Mouse (Mus musculus): ENCODE measurements around the gene Csf2rb. TPM values are rescaled to one million over a fixed set of nuclear protein-coding genes. Genes with fewer than 3 reads are reported as not detected.

Csf2rb gene
- total and polyA plus RNA-seq, 3 experiments: 3.2 to 10.1 TPM; not detected in 1

DNA sequence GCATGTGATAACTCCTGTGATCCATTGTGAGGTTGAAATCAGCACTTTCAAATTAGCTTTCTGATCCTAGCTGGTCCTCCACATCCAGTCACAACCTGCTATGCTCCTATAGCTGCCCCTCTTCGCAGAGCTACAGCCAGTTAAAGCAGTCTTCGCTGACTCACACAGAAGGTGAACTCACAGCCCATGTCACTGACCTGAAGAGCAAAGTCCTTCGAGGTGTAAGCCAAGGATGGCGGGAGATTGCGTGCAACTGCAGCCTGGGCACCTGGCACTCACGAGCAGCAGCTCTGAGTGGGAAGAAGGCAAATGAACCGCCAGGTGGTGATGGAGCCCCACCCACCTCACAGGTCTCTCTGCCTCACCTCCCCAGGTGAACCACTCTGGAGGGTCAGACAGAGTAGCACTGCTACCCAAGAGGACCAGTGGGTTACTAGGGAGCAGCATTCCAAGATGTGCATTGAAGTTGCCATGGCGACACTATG lies 70.0 kb downstream of the Csf2rb start, which contains the start of gene Tex33:
Tex33 (minus strand) TSS at position 435 of the 485 bp plus-strand sequence.
- no peak for TF ChIP-seq MEF2A (IDR thresholded peaks at IDR 0.05; ENCODE audit: extremely low read depth, insufficient replicate concordance, low read depth, low read length, poor library complexity, severe bottlenecking)
- TF ChIP-seq NELFE (IDR thresholded peaks at IDR 0.05; ENCODE audit: low read depth, low read length): no peak
- no peak for TF ChIP-seq ZC3H11A (IDR thresholded peaks at IDR 0.05; ENCODE audit: low read depth, low read length)
- TF ChIP-seq USF2 (IDR thresholded peaks at IDR 0.05; ENCODE audit: borderline replicate concordance in 1 of 2, insufficient read depth in 1 of 2, low read depth in 1 of 2, low read length in 2 of 2): no peak
- TF ChIP-seq MAZ (IDR thresholded peaks at IDR 0.05; ENCODE audit: low read depth, low read length): no peak
- TF ChIP-seq MYC (IDR thresholded peaks at IDR 0.05; ENCODE audit: low read depth, low read length): no peak
- TF ChIP-seq UBTF (IDR thresholded peaks at IDR 0.05; ENCODE audit: borderline replicate concordance, insufficient read depth, low read depth, low read length): no peak
- no peak for TF ChIP-seq E2F4 (IDR thresholded peaks at IDR 0.05; ENCODE audit: borderline replicate concordance, low read depth, low read length)
- no peak for TF ChIP-seq JUND (IDR thresholded peaks at IDR 0.05; ENCODE audit: low read depth, low read length)
- TF ChIP-seq EP300 (IDR thresholded peaks at IDR 0.05; ENCODE audit: low read depth in 1 of 2, low read length in 2 of 2): no peak
- TF ChIP-seq CHD1 (IDR thresholded peaks at IDR 0.05; ENCODE audit: low read depth, low read length): no peak
- TF ChIP-seq TAL1 (IDR thresholded peaks at IDR 0.05; ENCODE audit: low read length): no peak
- TF ChIP-seq RCOR1 (IDR thresholded peaks at IDR 0.05; ENCODE audit: low read depth, low read length): no peak
- TF ChIP-seq ZMIZ1 (IDR thresholded peaks at IDR 0.05; ENCODE audit: low read depth, low read length): no peak
- TF ChIP-seq MAFK (IDR thresholded peaks at IDR 0.05; ENCODE audit: borderline replicate concordance, low read depth, low read length): no peak
- Histone ChIP-seq H3K4me3 (ENCODE audit: control insufficient read depth in 1 of 2, insufficient read depth in 1 of 2, low read depth in 2 of 2, low read length in 2 of 2) (no peak within 1 kb of the TSS), H3K27me3 (ENCODE audit: control insufficient read depth in 1 of 2, insufficient read depth in 2 of 2, low read length in 2 of 2) (peaks cover 10 to 15% of the 10 kb centered on the region in 2 experiments), H3K79me2 (ENCODE audit: control insufficient read depth, insufficient read depth, low read length, poor library complexity) (no peaks in the 10 kb centered on the region), H3K36me3 (ENCODE audit: control insufficient read depth in 1 of 2, insufficient read depth in 2 of 2, low read length in 2 of 2) (no peaks in the 10 kb centered on the region), H3K4me1 (ENCODE audit: control insufficient read depth in 1 of 2, insufficient read depth in 2 of 2, low read length in 2 of 2) (no peaks in the 10 kb centered on the region), H3K9ac (ENCODE audit: control insufficient read depth, low read depth, low read length, poor library complexity, severe bottlenecking) (no peak within 1 kb of the TSS), H3K27ac (ENCODE audit: control insufficient read depth, low read depth, low read length) (no peak within 1 kb of the TSS), H3K9me3 (replicated peaks; ENCODE audit: insufficient read depth, low read length) (no peaks in the 10 kb centered on the region)
- DNase-seq (ENCODE audit: low read depth, low spot score): no peak

DNA sequence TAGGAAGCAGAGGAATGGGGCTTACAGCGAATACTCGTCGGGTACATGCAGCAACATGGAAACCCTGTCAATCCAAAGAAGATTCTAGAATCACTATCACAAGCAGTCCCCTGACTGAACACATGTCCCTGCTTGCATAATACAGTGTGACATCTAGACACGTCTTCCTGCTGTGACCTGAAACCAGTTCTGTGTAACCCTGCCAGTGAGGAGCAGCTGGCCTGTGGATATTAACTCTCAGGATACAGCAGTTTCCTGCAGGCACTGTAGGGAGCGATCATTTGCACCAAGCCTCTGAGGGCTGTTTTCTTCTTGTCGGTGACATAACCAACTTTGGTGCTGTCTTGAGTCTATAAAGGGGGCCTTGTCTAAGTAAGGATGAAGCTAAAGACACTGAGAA lies 75.8 kb downstream of the Csf2rb start:
- no peak for DNase-seq (ENCODE audit: low read depth, low spot score)
- no peak overlapping the region for H3K9ac ChIP-seq (ENCODE audit: control insufficient read depth, low read depth, low read length, poor library complexity, severe bottlenecking)
- H3K9me3 ChIP-seq (replicated peaks; ENCODE audit: insufficient read depth, low read length): no peaks in the 10 kb centered on the region
- TF ChIP-seq MAZ (IDR thresholded peaks at IDR 0.05; ENCODE audit: low read depth, low read length) (no peak), POLR2AphosphoS5 (IDR thresholded peaks at IDR 0.05; ENCODE audit: borderline replicate concordance, low read depth, low read length) (no peak), CTCF (IDR thresholded peaks at IDR 0.05 in 2 of 3, conservative IDR thresholded peaks at IDR 0.05 in 1 of 3; ENCODE audit: control insufficient read depth in 1 of 3, insufficient read depth in 1 of 3, low read depth in 2 of 3, low read length in 3 of 3, poor library complexity in 1 of 3, severe bottlenecking in 1 of 3) (no peak), NRF1 (IDR thresholded peaks at IDR 0.05; ENCODE audit: insufficient read depth, low read depth, low read length, poor library complexity, severe bottlenecking) (no peak), USF2 (IDR thresholded peaks at IDR 0.05; ENCODE audit: borderline replicate concordance in 1 of 2, insufficient read depth in 1 of 2, low read depth in 1 of 2, low read length in 2 of 2) (no peak), MAFK (IDR thresholded peaks at IDR 0.05; ENCODE audit: borderline replicate concordance, low read depth, low read length) (no peak), MYB (IDR thresholded peaks at IDR 0.05; ENCODE audit: low read depth, low read length) (no peak), E2F4 (IDR thresholded peaks at IDR 0.05; ENCODE audit: borderline replicate concordance, low read depth, low read length) (no peak), JUND (IDR thresholded peaks at IDR 0.05; ENCODE audit: low read depth, low read length) (no peak), ELF1 (IDR thresholded peaks at IDR 0.05; ENCODE audit: low read depth, low read length) (no peak), ETS1 (IDR thresholded peaks at IDR 0.05; ENCODE audit: low read depth, low read length) (no peak), POLR2A (IDR thresholded peaks at IDR 0.05; ENCODE audit: control insufficient read depth in 1 of 2, insufficient read depth in 1 of 2, low read depth in 1 of 2, low read length in 2 of 2, poor library complexity in 1 of 2) (no peak), SMC3 (IDR thresholded peaks at IDR 0.05; ENCODE audit: low read depth, low read length) (no peak), UBTF (IDR thresholded peaks at IDR 0.05; ENCODE audit: borderline replicate concordance, insufficient read depth, low read depth, low read length) (no peak), ZKSCAN1 (IDR thresholded peaks at IDR 0.05; ENCODE audit: low read depth, low read length) (no peak), RCOR1 (IDR thresholded peaks at IDR 0.05; ENCODE audit: low read depth, low read length) (no peak), CHD2 (IDR thresholded peaks at IDR 0.05; ENCODE audit: low read length) (no peak), SIN3A (IDR thresholded peaks at IDR 0.05; ENCODE audit: low read length) (no peak)
- H3K36me3 ChIP-seq (ENCODE audit: control insufficient read depth in 1 of 2, insufficient read depth in 2 of 2, low read length in 2 of 2): peaks cover 0 to 13% of the 10 kb centered on the region in 2 experiments; a peak in 2 of 4 replicates
- H3K27ac ChIP-seq (ENCODE audit: control insufficient read depth, low read depth, low read length): no peak overlapping the region
- no peaks in the 10 kb centered on the region for H3K27me3 ChIP-seq (ENCODE audit: control insufficient read depth in 1 of 2, insufficient read depth in 2 of 2, low read length in 2 of 2)
- H3K4me3 ChIP-seq (ENCODE audit: control insufficient read depth in 1 of 2, insufficient read depth in 1 of 2, low read depth in 2 of 2, low read length in 2 of 2): no peak overlapping the region
- H3K79me2 ChIP-seq (ENCODE audit: control insufficient read depth, insufficient read depth, low read length, poor library complexity): peaks cover 4% of the 10 kb centered on the region; the same call in 1 of the 2 replicates
- H3K4me1 ChIP-seq (ENCODE audit: control insufficient read depth in 1 of 2, insufficient read depth in 2 of 2, low read length in 2 of 2): peaks cover 5 to 27% of the 10 kb centered on the region in 2 experiments; a peak in 3 of 4 replicates

Data from MEL (cell line).